Mouse (Mus musculus): ENCODE data around the gene Tshz3. TPM values are rescaled to one million over a fixed set of nuclear protein-coding genes. Genes with fewer than 3 reads are reported as not detected.
A peak's percentile ranks its signal among the peaks of the same experiment; 100 is the strongest.

Tshz3 gene
- polyA plus RNA-seq, 1 experiment: 8.5 TPM

- Histone ChIP-seq H3K36me3 (ENCODE audit: control insufficient read depth, insufficient read depth) (peaks cover 4% of the 10 kb centered on the region), H3ac (ENCODE audit: control insufficient read depth, insufficient read length, low read depth) (peak overlapping the region; percentile 96), H3K79me3 (ENCODE audit: low read depth) (peaks cover 25% of the 10 kb centered on the region), H3K27me3 (ENCODE audit: control insufficient read depth, insufficient read depth, insufficient read length) (no peaks in the 10 kb centered on the region), H3K79me2 (ENCODE audit: control insufficient read depth, insufficient read depth) (peaks cover 56% of the 10 kb centered on the region), H3K4me3 (ENCODE audit: insufficient read depth, poor library complexity, severe bottlenecking) (peak overlapping the region; percentile 57)
- TF ChIP-seq MYOG (IDR thresholded peaks at IDR 0.05; ENCODE audit: control insufficient read depth, extremely low read depth, insufficient read length): no peak
- TF ChIP-seq USF1 (IDR thresholded peaks at IDR 0.05; ENCODE audit: low read depth): no peak
- TF ChIP-seq FOSL1 (IDR thresholded peaks at IDR 0.05; ENCODE audit: insufficient read depth, low read length, poor library complexity, severe bottlenecking): no peak
- TF ChIP-seq CEBPB (IDR thresholded peaks at IDR 0.05; ENCODE audit: low read depth): no peak
These were observed 631 bp upstream of the Tshz3 start for GRCm38 (mm10) chr7:36697118-36697855.

GRCm38 (mm10) chr7:36698589-36698946 lies 650 bp downstream of the Tshz3 start:
- Histone ChIP-seq H3K4me3 (ENCODE audit: insufficient read depth, poor library complexity, severe bottlenecking) (peak overlapping the region; percentile 42), H3K79me3 (ENCODE audit: low read depth) (peaks cover 31% of the 10 kb centered on the region), H3K79me2 (ENCODE audit: control insufficient read depth, insufficient read depth) (peaks cover 65% of the 10 kb centered on the region), H3K36me3 (ENCODE audit: control insufficient read depth, insufficient read depth) (peaks cover 4% of the 10 kb centered on the region), H3K27me3 (ENCODE audit: control insufficient read depth, insufficient read depth, insufficient read length) (no peaks in the 10 kb centered on the region), H3ac (ENCODE audit: control insufficient read depth, insufficient read length, low read depth) (peak overlapping the region; percentile 81)
- TF ChIP-seq MYOG (IDR thresholded peaks at IDR 0.05; ENCODE audit: control insufficient read depth, extremely low read depth, insufficient read length): no peak
- no peak for TF ChIP-seq USF1 (IDR thresholded peaks at IDR 0.05; ENCODE audit: low read depth)
- TF ChIP-seq MYOD1 (IDR thresholded peaks at IDR 0.05; ENCODE audit: control insufficient read depth, insufficient read length, low read depth): no peak
- no peak for TF ChIP-seq MAX (IDR thresholded peaks at IDR 0.05)

- Histone ChIP-seq H3K79me2 (ENCODE audit: control insufficient read depth, insufficient read depth) (peaks cover 67% of the 10 kb centered on the region), H3ac (ENCODE audit: control insufficient read depth, insufficient read length, low read depth) (peak overlapping the region; percentile 48), H3K36me3 (ENCODE audit: control insufficient read depth, insufficient read depth) (peaks cover 4% of the 10 kb centered on the region), H3K4me3 (ENCODE audit: insufficient read depth, poor library complexity, severe bottlenecking) (peak overlapping the region; percentile 42), H3K27me3 (ENCODE audit: control insufficient read depth, insufficient read depth, insufficient read length) (no peaks in the 10 kb centered on the region), H3K79me3 (ENCODE audit: low read depth) (peaks cover 33% of the 10 kb centered on the region)
- TF ChIP-seq MYOD1 (IDR thresholded peaks at IDR 0.05; ENCODE audit: control insufficient read depth, insufficient read length, low read depth) (no peak), MAX (IDR thresholded peaks at IDR 0.05) (no peak), CEBPB (IDR thresholded peaks at IDR 0.05; ENCODE audit: low read depth) (no peak), FOSL1 (IDR thresholded peaks at IDR 0.05; ENCODE audit: insufficient read depth, low read length, poor library complexity, severe bottlenecking) (no peak), USF1 (IDR thresholded peaks at IDR 0.05; ENCODE audit: low read depth) (no peak), CTCF (IDR thresholded peaks at IDR 0.05; ENCODE audit: control insufficient read depth, insufficient read depth, insufficient read length) (no peak), MYOG (IDR thresholded peaks at IDR 0.05; ENCODE audit: control insufficient read depth, extremely low read depth, insufficient read length) (no peak)
These were observed 1.4 kb downstream of the Tshz3 start for GRCm38 (mm10) chr7:36699001-36699987.

- Histone ChIP-seq H3K27me3 (ENCODE audit: control insufficient read depth, insufficient read depth, insufficient read length) (no peaks in the 10 kb centered on the region), H3ac (ENCODE audit: control insufficient read depth, insufficient read length, low read depth) (no peak overlapping the region), H3K79me2 (ENCODE audit: control insufficient read depth, insufficient read depth) (peaks cover 68% of the 10 kb centered on the region), H3K79me3 (ENCODE audit: low read depth) (peaks cover 24% of the 10 kb centered on the region), H3K36me3 (ENCODE audit: control insufficient read depth, insufficient read depth) (peaks cover 3% of the 10 kb centered on the region), H3K4me3 (ENCODE audit: insufficient read depth, poor library complexity, severe bottlenecking) (no peak overlapping the region)
- no peak for TF ChIP-seq FOSL1 (IDR thresholded peaks at IDR 0.05; ENCODE audit: insufficient read depth, low read length, poor library complexity, severe bottlenecking)
- no peak for TF ChIP-seq CTCF (IDR thresholded peaks at IDR 0.05; ENCODE audit: control insufficient read depth, insufficient read depth, insufficient read length)
- no peak for TF ChIP-seq CEBPB (IDR thresholded peaks at IDR 0.05; ENCODE audit: low read depth)
- no peak for TF ChIP-seq MAX (IDR thresholded peaks at IDR 0.05)
- no peak for TF ChIP-seq MYOD1 (IDR thresholded peaks at IDR 0.05; ENCODE audit: control insufficient read depth, insufficient read length, low read depth)
- no peak for TF ChIP-seq MYOG (IDR thresholded peaks at IDR 0.05; ENCODE audit: control insufficient read depth, extremely low read depth, insufficient read length)
- TF ChIP-seq USF1 (IDR thresholded peaks at IDR 0.05; ENCODE audit: low read depth): no peak
These were observed 8.7 kb downstream of the Tshz3 start for GRCm38 (mm10) chr7:36706636-36707035.

- Histone ChIP-seq H3K36me3 (ENCODE audit: control insufficient read depth, insufficient read depth) (no peaks in the 10 kb centered on the region), H3K79me3 (ENCODE audit: low read depth) (peaks cover 25% of the 10 kb centered on the region), H3K27me3 (ENCODE audit: control insufficient read depth, insufficient read depth, insufficient read length) (no peaks in the 10 kb centered on the region), H3ac (ENCODE audit: control insufficient read depth, insufficient read length, low read depth) (no peak overlapping the region), H3K4me3 (ENCODE audit: insufficient read depth, poor library complexity, severe bottlenecking) (no peak overlapping the region), H3K79me2 (ENCODE audit: control insufficient read depth, insufficient read depth) (peaks cover 73% of the 10 kb centered on the region)
- TF ChIP-seq MAX (IDR thresholded peaks at IDR 0.05) (no peak), CTCF (IDR thresholded peaks at IDR 0.05; ENCODE audit: control insufficient read depth, insufficient read depth, insufficient read length) (no peak), FOSL1 (IDR thresholded peaks at IDR 0.05; ENCODE audit: insufficient read depth, low read length, poor library complexity, severe bottlenecking) (no peak), MYOG (IDR thresholded peaks at IDR 0.05; ENCODE audit: control insufficient read depth, extremely low read depth, insufficient read length) (no peak), USF1 (IDR thresholded peaks at IDR 0.05; ENCODE audit: low read depth) (no peak), MYOD1 (IDR thresholded peaks at IDR 0.05; ENCODE audit: control insufficient read depth, insufficient read length, low read depth) (no peak)
These were observed 9.3 kb downstream of the Tshz3 start for GRCm38 (mm10) chr7:36707266-36707665.

All from C2C12 (cell line).